Mouse (Mus musculus) MEL (cell line): ENCODE data around the gene Alox15. TPM values are rescaled to one million over a fixed set of nuclear protein-coding genes. Genes with fewer than 3 reads are reported as not detected.

Experiments used
- DNase-seq: peaks from one replicate; pipeline ENCODE4 v3.0.0; 2011; ENCODE audit warnings: low read depth, low spot score
- H3K27ac ChIP-seq: 2 replicates; pipeline ENCODE4 v1.5.1; 2012; ENCODE audit warnings: low read depth, mild to moderate bottlenecking, control low read depth, low read length, moderate library complexity; ENCODE audit not compliant: control insufficient read depth
- H3K27me3 ChIP-seq, 2 experiments: fragments of 150-350 bp in 1 of 2; sonication (generic) in 1 of 2; 2 replicates each; pipeline ENCODE4 v1.6.1; 2012; ENCODE audit warnings: low read length in 2 of 2, mild to moderate bottlenecking in 2 of 2, improper control_type of control experiment in 1 of 2, moderate library complexity in 1 of 2; ENCODE audit not compliant: insufficient read depth in 2 of 2, control insufficient read depth in 1 of 2
- H3K36me3 ChIP-seq, 2 experiments: 2 replicates each; pipeline ENCODE4 v1.6.1; 2012 to 2014; ENCODE audit warnings: low read length in 2 of 2, improper control_type of control experiment in 1 of 2, inconsistent platforms in 1 of 2, mild to moderate bottlenecking in 1 of 2; ENCODE audit not compliant: insufficient read depth in 2 of 2, control insufficient read depth in 1 of 2
- H3K4me1 ChIP-seq, 2 experiments: fragments of 150-350 bp in 1 of 2; sonication (generic) in 1 of 2; 2 replicates each; pipeline ENCODE4 v1.6.1; 2012; ENCODE audit warnings: low read length in 2 of 2, improper control_type of control experiment in 1 of 2, mild to moderate bottlenecking in 1 of 2; ENCODE audit not compliant: insufficient read depth in 2 of 2, control insufficient read depth in 1 of 2
- H3K4me3 ChIP-seq, 2 experiments: fragments of 150-350 bp in 1 of 2; sonication (generic) in 1 of 2; 2 replicates each; pipeline ENCODE4 v1.5.1; 2012; ENCODE audit warnings: low read depth in 2 of 2, low read length in 2 of 2, mild to moderate bottlenecking in 2 of 2, moderate library complexity in 2 of 2, control low read depth in 1 of 2, improper control_type of control experiment in 1 of 2; ENCODE audit not compliant: control insufficient read depth in 1 of 2, insufficient read depth in 1 of 2
- H3K79me2 ChIP-seq: 2 replicates; pipeline ENCODE4 v1.6.1; 2012; ENCODE audit warnings: mild to moderate bottlenecking, low read length, moderate library complexity; ENCODE audit not compliant: control insufficient read depth, poor library complexity, insufficient read depth
- H3K9ac ChIP-seq: 2 replicates; pipeline ENCODE4 v1.6.1; 2012; ENCODE audit warnings: low read depth, mild to moderate bottlenecking, control low read depth, low read length, moderate library complexity; ENCODE audit not compliant: control insufficient read depth, poor library complexity, severe bottlenecking
- H3K9me3 ChIP-seq: fragments of 150-350 bp; sonication (generic); replicated peaks from 2 replicates; pipeline ENCODE4 v1.6.1; 2012; ENCODE audit warnings: mild to moderate bottlenecking, low read length, improper control_type of control experiment, moderate library complexity; ENCODE audit not compliant: insufficient read depth
- CHD1 ChIP-seq: IDR thresholded peaks from 2 replicates; pipeline ENCODE4 v1.6.1; 2012; ENCODE audit warnings: low read depth, mild to moderate bottlenecking, inconsistent platforms, low read length, improper control_type of control experiment
- CHD2 ChIP-seq: IDR thresholded peaks from 2 replicates; pipeline ENCODE4 v1.6.1; 2011; ENCODE audit warnings: low read length, improper control_type of control experiment
- CTCF ChIP-seq, 3 experiments: IDR thresholded peaks in 2 of 3; conservative IDR thresholded peaks in 1 of 3; 2 replicates each; pipeline ENCODE4 v1.5.1; 2011 to 2012; ENCODE audit warnings: low read length in 3 of 3, low read depth in 2 of 3, mild to moderate bottlenecking in 2 of 3, improper control_type of control experiment in 1 of 3, inconsistent platforms in 1 of 3, mixed read lengths in 1 of 3, moderate library complexity in 1 of 3; ENCODE audit not compliant: control insufficient read depth in 1 of 3, insufficient read depth in 1 of 3, poor library complexity in 1 of 3, severe bottlenecking in 1 of 3
- E2F4 ChIP-seq: IDR thresholded peaks from 2 replicates; pipeline ENCODE4 v1.6.1; 2011; ENCODE audit warnings: low read depth, low read length, improper control_type of control experiment, borderline replicate concordance
- ETS1 ChIP-seq: IDR thresholded peaks from 2 replicates; pipeline ENCODE4 v1.6.1; 2012; ENCODE audit warnings: low read depth, mild to moderate bottlenecking, inconsistent platforms, low read length, improper control_type of control experiment, moderate library complexity
- GABPA ChIP-seq: IDR thresholded peaks from 2 replicates; pipeline ENCODE4 v1.6.1; 2012; ENCODE audit warnings: low read depth, mild to moderate bottlenecking, inconsistent platforms, low read length, improper control_type of control experiment, moderate library complexity
- KAT2A ChIP-seq: conservative IDR thresholded peaks from 2 replicates; pipeline ENCODE4 v1.6.1; 2012; ENCODE audit warnings: low read depth, low read length, improper control_type of control experiment, inconsistent platforms
- MAFK ChIP-seq: IDR thresholded peaks from 2 replicates; pipeline ENCODE4 v1.6.1; 2011; ENCODE audit warnings: low read depth, mild to moderate bottlenecking, low read length, improper control_type of control experiment, borderline replicate concordance
- MAX ChIP-seq: IDR thresholded peaks from 2 replicates; pipeline ENCODE4 v1.6.1; 2011; ENCODE audit warnings: low read length, improper control_type of control experiment
- MAZ ChIP-seq: IDR thresholded peaks from 2 replicates; pipeline ENCODE4 v1.6.1; 2012; ENCODE audit warnings: low read depth, mild to moderate bottlenecking, inconsistent platforms, low read length, improper control_type of control experiment
- MEF2A ChIP-seq: IDR thresholded peaks from 2 replicates; pipeline ENCODE4 v1.6.1; 2014; ENCODE audit warnings: low read depth, mild to moderate bottlenecking, inconsistent platforms, low read length, improper control_type of control experiment; ENCODE audit not compliant: poor library complexity, insufficient replicate concordance, severe bottlenecking; ENCODE audit errors: extremely low read depth
- MXI1 ChIP-seq: IDR thresholded peaks from 2 replicates; pipeline ENCODE4 v1.6.1; 2011; ENCODE audit warnings: mild to moderate bottlenecking, low read depth, low read length, improper control_type of control experiment
- POLR2A ChIP-seq, 2 experiments: IDR thresholded peaks; 2 replicates each; pipeline ENCODE4 v1.6.1; 2011 to 2012; ENCODE audit warnings: low read length in 2 of 2, mild to moderate bottlenecking in 2 of 2, control low read depth in 1 of 2, improper control_type of control experiment in 1 of 2, low read depth in 1 of 2, moderate library complexity in 1 of 2; ENCODE audit not compliant: control insufficient read depth in 1 of 2, insufficient read depth in 1 of 2, poor library complexity in 1 of 2
- POLR2AphosphoS2 ChIP-seq: IDR thresholded peaks from 2 replicates; pipeline ENCODE4 v1.6.1; 2011; ENCODE audit warnings: low read length, improper control_type of control experiment
- POLR2AphosphoS5 ChIP-seq: IDR thresholded peaks from 2 replicates; pipeline ENCODE4 v1.6.1; 2012; ENCODE audit warnings: low read depth, borderline replicate concordance, mild to moderate bottlenecking, inconsistent platforms, low read length, moderate library complexity, mixed read lengths
- TBP ChIP-seq: IDR thresholded peaks from 2 replicates; pipeline ENCODE4 v1.8.0; 2011; ENCODE audit warnings: low read depth, low read length, improper control_type of control experiment
- UBTF ChIP-seq: IDR thresholded peaks from 2 replicates; pipeline ENCODE4 v1.6.1; 2012; ENCODE audit warnings: low read depth, mild to moderate bottlenecking, inconsistent platforms, low read length, improper control_type of control experiment, moderate library complexity, borderline replicate concordance; ENCODE audit not compliant: insufficient read depth
- USF1 ChIP-seq: IDR thresholded peaks from 2 replicates; pipeline ENCODE4 v1.6.1; 2014; ENCODE audit warnings: low read depth, mild to moderate bottlenecking, inconsistent platforms, low read length, improper control_type of control experiment, moderate library complexity
- USF2 ChIP-seq, 2 experiments: IDR thresholded peaks; 2 replicates each; pipeline ENCODE4 v1.6.1; 2011 to 2012; ENCODE audit warnings: improper control_type of control experiment in 2 of 2, low read length in 2 of 2, borderline replicate concordance in 1 of 2, inconsistent platforms in 1 of 2, low read depth in 1 of 2, mild to moderate bottlenecking in 1 of 2; ENCODE audit not compliant: insufficient read depth in 1 of 2
- ZC3H11A ChIP-seq: IDR thresholded peaks from 2 replicates; pipeline ENCODE4 v1.6.1; 2012; ENCODE audit warnings: low read depth, mild to moderate bottlenecking, inconsistent platforms, low read length, improper control_type of control experiment
- ZMIZ1 ChIP-seq: IDR thresholded peaks from 2 replicates; pipeline ENCODE4 v1.6.1; 2012; ENCODE audit warnings: low read depth, mild to moderate bottlenecking, inconsistent platforms, low read length, improper control_type of control experiment, moderate library complexity
- ZNF384 ChIP-seq: IDR thresholded peaks from 2 replicates; pipeline ENCODE4 v1.6.1; 2012; ENCODE audit warnings: low read depth, mild to moderate bottlenecking, inconsistent platforms, low read length, improper control_type of control experiment
- polyA plus RNA-seq, 2 experiments: library from polyadenylated mRNA; stranded (reverse) in 1 of 2; unstranded in 1 of 2; fragments of >175 nt in 1 of 2; fragments of >200 nt in 1 of 2; gene quantifications; 2 replicates each; pipeline versions ENCODE4 v1.2.1 to v1.2.4; 2012; ENCODE audit warnings: low replicate concordance in 2 of 2, low read depth in 1 of 2; ENCODE audit not compliant: insufficient read length in 2 of 2, insufficient read depth in 1 of 2, missing spikeins in 1 of 2
- total RNA-seq: library from RNA; depleted of rRNA; stranded (reverse); fragments of 300-350 nt; gene quantifications from 2 replicates; pipeline ENCODE4 v1.2.3, GENCODE M21; 2012

Alox15 gene
- total and polyA plus RNA-seq, 3 experiments, result not detected

- Histone ChIP-seq H3K79me2 (no peaks in the 10 kb centered on the region), H3K27ac (no peak overlapping the region), H3K9me3 (no peaks in the 10 kb centered on the region), H3K27me3 (peaks cover 0 to 13% of the 10 kb centered on the region in 2 experiments; a peak in 2 of 4 replicates), H3K9ac (no peak overlapping the region), H3K4me1 (no peaks in the 10 kb centered on the region), H3K36me3 (no peaks in the 10 kb centered on the region), H3K4me3 (no peak overlapping the region)
- no peak for DNase-seq
- TF ChIP-seq POLR2A (IDR thresholded peaks at IDR 0.05; ENCODE audit: control insufficient read depth in 1 of 2, insufficient read depth in 1 of 2, low read depth in 1 of 2, low read length in 2 of 2, poor library complexity in 1 of 2), result no peak
- TF ChIP-seq UBTF, result no peak
- no peak for TF ChIP-seq MAFK
- TF ChIP-seq MAZ, result no peak
- TF ChIP-seq CHD2, result no peak
- TF ChIP-seq TBP, result no peak
- TF ChIP-seq POLR2AphosphoS2, result no peak
- TF ChIP-seq MXI1, result no peak
- no peak for TF ChIP-seq USF1
- TF ChIP-seq E2F4, result no peak
- no peak for TF ChIP-seq ZMIZ1
- no peak for TF ChIP-seq CHD1
- TF ChIP-seq USF2 (IDR thresholded peaks at IDR 0.05; ENCODE audit: borderline replicate concordance in 1 of 2, insufficient read depth in 1 of 2, low read depth in 1 of 2, low read length in 2 of 2), result no peak
- no peak for TF ChIP-seq POLR2AphosphoS5
Observed at GRCm38 (mm10) chr11:70348630-70349029, 3.2 kb downstream of the Alox15 start.

GRCm38 (mm10) chr11:70347861-70348260 lies 4.0 kb downstream of the Alox15 start:
- Histone ChIP-seq H3K36me3 (no peaks in the 10 kb centered on the region), H3K27ac (no peak overlapping the region), H3K4me3 (no peak overlapping the region), H3K79me2 (no peaks in the 10 kb centered on the region), H3K4me1 (no peaks in the 10 kb centered on the region), H3K9ac (no peak overlapping the region), H3K27me3 (peaks cover 0 to 10% of the 10 kb centered on the region in 2 experiments; a peak in 2 of 4 replicates), H3K9me3 (no peaks in the 10 kb centered on the region)
- TF ChIP-seq ZC3H11A, result no peak
- no peak for TF ChIP-seq GABPA
- no peak for TF ChIP-seq ETS1
- no peak for TF ChIP-seq ZMIZ1
- TF ChIP-seq E2F4, result no peak
- no peak for TF ChIP-seq MAX
- TF ChIP-seq POLR2A (IDR thresholded peaks at IDR 0.05; ENCODE audit: control insufficient read depth in 1 of 2, insufficient read depth in 1 of 2, low read depth in 1 of 2, low read length in 2 of 2, poor library complexity in 1 of 2), result no peak
- TF ChIP-seq UBTF, result no peak
- no peak for TF ChIP-seq KAT2A
- no peak for TF ChIP-seq MEF2A
- TF ChIP-seq USF1, result no peak
- no peak for TF ChIP-seq CTCF (IDR thresholded peaks at IDR 0.05 in 2 of 3, conservative IDR thresholded peaks at IDR 0.05 in 1 of 3; ENCODE audit: control insufficient read depth in 1 of 3, insufficient read depth in 1 of 3, low read depth in 2 of 3, low read length in 3 of 3, poor library complexity in 1 of 3, severe bottlenecking in 1 of 3)
- TF ChIP-seq MXI1, result no peak
- TF ChIP-seq ZNF384, result no peak
- no peak for DNase-seq
